Mouse (Mus musculus) heart, adult 2 months (tissue): ENCODE results near the gene Slk. TPM values are rescaled to one million over a fixed set of nuclear protein-coding genes. Genes with fewer than 3 reads are reported as not detected.

Source experiments
- DNase-seq, 2 experiments: peaks; one replicate each; pipeline ENCODE4 v3.0.0; 2021
- H3K27ac ChIP-seq: fragments of 200-600 bp; 2 replicates; pipeline ENCODE4 v1.8.1; 2022
- H3K27me3 ChIP-seq: fragments of 200-500 bp; 2 replicates; pipeline ENCODE4 v1.6.1; 2012; ENCODE audit warnings: mild to moderate bottlenecking, low read length, inconsistent platforms, mixed read lengths; ENCODE audit not compliant: control insufficient read depth, insufficient read depth
- H3K36me3 ChIP-seq: fragments of 200-500 bp; 2 replicates; pipeline ENCODE4 v1.6.1; 2012; ENCODE audit warnings: low read length, inconsistent platforms; ENCODE audit not compliant: control insufficient read depth, insufficient read depth
- H3K4me1 ChIP-seq: fragments of 200-500 bp; 2 replicates; pipeline ENCODE4 v1.6.1; 2011; ENCODE audit warnings: low read length; ENCODE audit not compliant: control insufficient read depth, insufficient read depth
- H3K4me3 ChIP-seq: fragments of 200-600 bp; 2 replicates; pipeline ENCODE4 v1.8.1; 2022
- H3K79me2 ChIP-seq: fragments of 200-500 bp; replicated peaks from 2 replicates; pipeline ENCODE4 v1.6.1; 2012; ENCODE audit warnings: mild to moderate bottlenecking, inconsistent platforms, low read length, moderate library complexity, mixed read lengths; ENCODE audit not compliant: control insufficient read depth, insufficient read depth
- H3K9ac ChIP-seq: fragments of 200-500 bp; 2 replicates; pipeline ENCODE4 v1.6.1; 2012; ENCODE audit warnings: low read depth, mild to moderate bottlenecking, control low read depth, inconsistent platforms, low read length, mixed read lengths
- CTCF ChIP-seq: fragments of 200-600 bp; IDR thresholded peaks from 2 replicates; pipeline ENCODE4 v1.8.1; 2022; ENCODE audit warnings: antibody characterized with exemption, mild to moderate bottlenecking, moderate library complexity
- EP300 ChIP-seq: fragments of 200-500 bp; IDR thresholded peaks from 2 replicates; pipeline ENCODE4 v1.6.1; 2011; ENCODE audit warnings: low read depth, low read length, control low read depth; ENCODE audit not compliant: insufficient read depth
- POLR2A ChIP-seq: fragments of 200-500 bp; IDR thresholded peaks from 2 replicates; pipeline ENCODE4 v1.6.1; 2011; ENCODE audit warnings: mild to moderate bottlenecking, low read depth, low read length, control low read depth; ENCODE audit not compliant: insufficient read depth
- WGBS: fragments of 180-500 bp; shearing (Covaris S2); methylation state at CpG from one replicate; pipeline ENCODE4 v1.1.7; 2018; 5-methylcytosine and 5-hydroxymethylcytosine counted together
- intact Hi-C: fragments of 180-260 bp; cut with DNase I; formaldehyde crosslinking; loops from one replicate; pipeline ENCODE4 v1.15.1; 2025
- polyA plus RNA-seq: library from polyadenylated mRNA; depleted of rRNA; stranded (reverse); fragments of >200 nt; gene quantifications from 2 replicates; pipeline ENCODE4 v1.2.3, GENCODE M21; 2012
- total RNA-seq, 2 experiments: library from RNA; stranded (reverse); gene quantifications; 2 replicates each; pipeline ENCODE4 v1.2.3; 2021

The Slk gene
- total and polyA plus RNA-seq, 3 experiments = 14.4 to 95.3 (median 83.8) TPM

- intact Hi-C loops = no loop called here
Observed at GRCm38 (mm10) chr19:47573718-47574117, 5.8 kb upstream of the Slk start.

DNA sequence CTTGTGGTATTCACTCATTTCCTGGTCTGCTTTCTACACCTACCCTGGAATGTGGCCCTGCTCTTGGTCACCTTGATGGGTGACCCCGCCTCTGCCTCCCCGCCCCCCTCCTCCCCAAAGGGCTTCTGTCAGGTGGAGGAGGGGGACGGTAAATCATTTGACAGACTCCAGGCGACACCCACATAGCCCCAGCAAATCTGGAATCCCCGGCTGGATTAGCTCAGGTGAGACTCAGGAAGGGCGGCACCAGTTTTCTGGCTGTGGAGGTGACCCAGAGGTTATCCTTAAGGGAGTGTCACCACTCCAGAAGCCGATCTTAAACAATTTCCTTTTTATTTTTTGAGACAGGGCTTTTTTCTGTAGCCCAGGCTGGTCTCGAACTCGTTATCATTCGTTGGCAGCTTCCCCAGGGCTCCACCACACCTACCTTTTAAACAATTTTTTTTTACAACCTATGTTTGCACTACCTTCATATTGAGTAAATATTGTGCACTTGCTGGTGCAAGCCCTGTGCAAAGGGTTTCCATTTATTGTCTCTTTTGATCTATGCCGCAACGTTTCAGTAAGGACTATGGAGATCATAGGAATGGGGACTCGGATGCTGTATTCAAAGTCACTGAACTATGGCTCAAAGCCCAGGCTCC lies 775 bp upstream of the Slk start:
- intact Hi-C loops = loop anchor here (1.0 to 2.0 kb wide), 3 partner anchors 42 to 153 kb away; partner anchors contain the start of genes Sfr1 and Stn1
- 18% methylated on average over 13 of the region's 13 CpGs for WGBS
- Histone ChIP-seq H3K4me1 (peaks cover 5% of the 10 kb centered on the region), H3K36me3 (peaks cover 15% of the 10 kb centered on the region), H3K27ac (peak overlapping the region; percentile 96), H3K4me3 (peak overlapping the region; percentile 59), H3K79me2 (0 out of 2 replicates have a peak, but pooled peaks cover 1% of the 10 kb centered on the region), H3K9ac (peak overlapping the region; percentile 71), H3K27me3 (no peaks in the 10 kb centered on the region)
- TF ChIP-seq EP300 = no peak
- TF ChIP-seq POLR2A = no peak
- no peak for TF ChIP-seq CTCF
- peak in 1 of 2 experiments; percentile 15 for DNase-seq

More at GRCm38 (mm10) chr19:47573718-47574117, 5.8 kb upstream of the Slk start:
- no peaks in the 10 kb centered on the region for H3K79me2 ChIP-seq
- no peak overlapping the region; the same call in 1 of the 2 replicates for H3K9ac ChIP-seq
- WGBS = 55% methylated on average over 3 of the region's 3 CpGs
- no peaks in the 10 kb centered on the region for H3K27me3 ChIP-seq
- no peaks in the 10 kb centered on the region for H3K4me1 ChIP-seq
- H3K27ac ChIP-seq = peak overlapping the region; percentile 13; the same call in 1 of the 2 replicates
- DNase-seq = no peak
- peaks cover 3% of the 10 kb centered on the region; the same call in 1 of the 2 replicates for H3K36me3 ChIP-seq
- TF ChIP-seq EP300 = no peak
- TF ChIP-seq POLR2A = no peak
- TF ChIP-seq CTCF = no peak
- no peak overlapping the region for H3K4me3 ChIP-seq

DNA sequence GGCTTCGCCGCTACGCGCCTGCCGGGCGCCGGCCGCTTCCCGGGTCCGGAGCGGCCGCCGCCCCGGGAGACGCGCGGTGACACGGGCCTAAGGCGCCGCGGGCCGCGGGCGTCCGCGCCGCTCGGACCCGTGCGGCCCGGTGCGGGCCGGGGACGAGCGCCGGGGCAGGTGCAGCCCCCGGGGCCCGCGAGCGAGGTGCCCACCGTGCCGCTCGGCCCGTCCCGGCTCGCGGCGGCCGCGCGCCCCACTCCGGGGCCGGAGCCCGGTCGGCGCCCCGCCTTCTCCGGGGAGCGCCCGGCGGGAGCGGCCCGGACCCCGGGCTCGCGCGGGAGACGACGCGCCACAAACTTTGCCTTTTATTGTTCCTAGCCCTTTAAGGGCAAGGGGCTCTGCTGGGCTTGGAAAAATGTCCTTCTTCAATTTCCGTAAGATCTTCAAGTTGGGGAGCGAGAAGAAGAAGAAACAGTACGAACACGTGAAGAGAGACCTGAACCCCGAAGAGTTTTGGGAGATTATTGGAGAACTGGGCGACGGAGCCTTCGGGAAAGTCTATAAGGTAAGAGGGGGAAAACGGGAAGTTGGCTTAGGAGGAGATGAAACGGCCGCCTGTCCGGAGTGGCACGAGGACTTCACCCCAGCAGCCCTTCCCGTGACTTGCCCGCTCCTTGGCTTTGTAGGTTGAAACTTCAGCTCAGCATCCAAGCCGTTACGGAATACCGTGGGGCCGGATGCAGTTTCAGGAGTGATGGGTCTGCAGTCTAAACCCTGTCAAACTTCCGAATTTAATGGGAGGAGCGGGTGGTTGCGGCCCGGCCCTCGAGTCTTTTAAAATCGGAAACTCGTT lies 532 bp downstream of the Slk start:
- 5% methylated on average over 86 of the region's 96 CpGs for WGBS
- TF ChIP-seq POLR2A (no peak), EP300 (no peak), CTCF (no peak)

GRCm38 (mm10) chr19:47585772-47586171 lies 6.3 kb downstream of the Slk start:
- intact Hi-C loops = no loop called here
- WGBS = 88% methylated on average over 1 of the region's 1 CpGs
- H3K79me2 ChIP-seq = peaks cover 4% of the 10 kb centered on the region
- H3K4me3 ChIP-seq = no peak overlapping the region
- peaks cover 42% of the 10 kb centered on the region for H3K36me3 ChIP-seq
- H3K4me1 ChIP-seq = peaks cover 15% of the 10 kb centered on the region
- no peak overlapping the region for H3K9ac ChIP-seq
- no peak overlapping the region for H3K27ac ChIP-seq
- TF ChIP-seq EP300 (no peak), POLR2A (no peak), CTCF (no peak)
- no peak for DNase-seq
- no peaks in the 10 kb centered on the region for H3K27me3 ChIP-seq

More for the DNA sequence above, 532 bp downstream of the Slk start:
- Histone ChIP-seq H3K79me2 (0 out of 2 replicates have a peak, but pooled peaks cover 1% of the 10 kb centered on the region), H3K4me1 (peaks cover 9% of the 10 kb centered on the region), H3K9ac (peak overlapping the region; percentile 96), H3K4me3 (peak overlapping the region; percentile 84), H3K27ac (peak overlapping the region; percentile 96), H3K27me3 (no peaks in the 10 kb centered on the region), H3K36me3 (peaks cover 22% of the 10 kb centered on the region)
- intact Hi-C loops = loop anchor here (1.0 to 5.0 kb wide), 5 partner anchors 37 to 443 kb away; partner anchors contain the start of genes Sfr1 and Stn1
- peak; percentile 64 to 69 for DNase-seq

- no peak overlapping the region for H3K4me3 ChIP-seq
- peaks cover 12% of the 10 kb centered on the region for H3K4me1 ChIP-seq
- peaks cover 36% of the 10 kb centered on the region for H3K36me3 ChIP-seq
- intact Hi-C loops = no loop called here
- H3K27ac ChIP-seq = no peak overlapping the region
- DNase-seq = no peak
- 86% methylated on average over 1 of the region's 1 CpGs for WGBS
- TF ChIP-seq POLR2A (no peak), CTCF (no peak)
- peaks cover 2% of the 10 kb centered on the region for H3K79me2 ChIP-seq
- no peak overlapping the region for H3K9ac ChIP-seq
- H3K27me3 ChIP-seq = no peaks in the 10 kb centered on the region
Observed at GRCm38 (mm10) chr19:47587009-47587408, 7.5 kb downstream of the Slk start.
